Mouse (Mus musculus) small intestine, adult 2 months (tissue): ENCODE measurements around the gene Prkag2.

ENCODE experiments used
- CTCF ChIP-seq: fragments of 200-500 bp; IDR thresholded peaks from 2 replicates; pipeline ENCODE4 v1.5.1; 2012; ENCODE audit warnings: low read depth, mild to moderate bottlenecking, control low read depth, inconsistent platforms, low read length, moderate library complexity, mixed read lengths; ENCODE audit not compliant: insufficient replicate concordance, insufficient read length; ENCODE audit errors: extremely low read depth
- POLR2A ChIP-seq: fragments of 200-500 bp; IDR thresholded peaks from 2 replicates; pipeline ENCODE4 v1.6.1; 2012; ENCODE audit warnings: low read depth, mild to moderate bottlenecking, control low read depth, inconsistent platforms, low read length, moderate library complexity

GRCm38 (mm10) chr5:25031456-25031856, 69.0 kb downstream of the Prkag2 start:
- TF ChIP-seq CTCF = no peak
- no peak for TF ChIP-seq POLR2A
